Mouse (Mus musculus) brown adipose tissue, adult 24 weeks (tissue): ENCODE results near the gene Avl9. TPM values are rescaled to one million over a fixed set of nuclear protein-coding genes. Genes with fewer than 3 reads are reported as not detected.

Experiments used
- polyA plus RNA-seq: library from polyadenylated mRNA; stranded (reverse); fragments of >200 nt; gene quantifications from 2 replicates; pipeline ENCODE4 v1.2.4, GENCODE M21; 2012; ENCODE audit not compliant: missing spikeins, insufficient read depth, insufficient read length

Avl9 gene
- polyA plus RNA-seq, 1 experiment: 5.0 TPM

Other genes starting within 250 kb of the Avl9 start
- gene Pde1c, start 145.8 kb upstream of the Avl9 start, polyA plus RNA-seq: 0.20 and 0.50 TPM in 2 replicates
- gene Lsm5, start 10.2 kb upstream of the Avl9 start, polyA plus RNA-seq: 38.8 and 56.2 TPM in 2 replicates
- gene Kbtbd2, start 82.9 kb downstream of the Avl9 start, polyA plus RNA-seq: 15.4 and 16.1 TPM in 2 replicates
- 44.6 and 50.2 TPM in 2 replicates for gene Fkbp9, start 117.2 kb downstream of the Avl9 start, polyA plus RNA-seq
- gene Nt5c3, start 209.0 kb downstream of the Avl9 start, polyA plus RNA-seq: 18.6 and 28.2 TPM in 2 replicates
- 0.52 and 0.75 TPM in 2 replicates for gene Vmn1r4, start 209.1 kb downstream of the Avl9 start, polyA plus RNA-seq